Mouse (Mus musculus) forebrain, embryonic 16.5 days (tissue): ENCODE results near the gene Bglap3. TPM values are rescaled to one million over a fixed set of nuclear protein-coding genes. Genes with fewer than 3 reads are reported as not detected.

Experiments
- ATAC-seq: fragments of 200-750 bp; cut with Nextera tagmentation; 2 replicates; pipeline ENCODE4 v1.8.0; 2017; ENCODE audit warnings: mild to moderate bottlenecking, moderate library complexity
- H3K27ac ChIP-seq: fragments of 300-500 bp; sonication (generic); 2 replicates; pipeline ENCODE4 v1.5.1; 2014; ENCODE audit warnings: low read length, control low read depth
- H3K27me3 ChIP-seq: fragments of 300-500 bp; sonication (generic); replicated peaks from 2 replicates; pipeline ENCODE4 v1.6.1; 2014; ENCODE audit warnings: low read length; ENCODE audit not compliant: control insufficient read depth, insufficient read depth
- H3K36me3 ChIP-seq: fragments of 300-500 bp; sonication (generic); 2 replicates; pipeline ENCODE4 v1.6.1; 2014; ENCODE audit not compliant: control insufficient read depth, insufficient read depth
- H3K4me1 ChIP-seq: fragments of 300-500 bp; sonication (generic); replicated peaks from 2 replicates; pipeline ENCODE4 v1.6.1; 2014; ENCODE audit warnings: low read length; ENCODE audit not compliant: control insufficient read depth, insufficient read depth
- H3K4me2 ChIP-seq: fragments of 300-500 bp; sonication (generic); 2 replicates; pipeline ENCODE4 v1.6.1; 2014; ENCODE audit warnings: mild to moderate bottlenecking, low read length, control low read depth
- H3K4me3 ChIP-seq: fragments of 300-500 bp; sonication (generic); replicated peaks from 2 replicates; pipeline ENCODE4 v1.5.1; 2014; ENCODE audit warnings: mild to moderate bottlenecking, low read length, control low read depth
- H3K9ac ChIP-seq: fragments of 300-500 bp; sonication (generic); replicated peaks from 2 replicates; pipeline ENCODE4 v1.6.1; 2014; ENCODE audit warnings: low read depth, low read length, control low read depth
- H3K9me3 ChIP-seq: fragments of 300-500 bp; sonication (generic); 2 replicates; pipeline ENCODE4 v1.6.1; 2016; ENCODE audit warnings: low read length; ENCODE audit not compliant: control insufficient read depth
- WGBS: fragments of 180-500 bp; shearing (Covaris S2); extraction: QIAGEN DNeasy Blood & Tissue Kit; methylation state at CpG from one replicate; pipeline ENCODE4 v1.1.7; 2014; 5-methylcytosine and 5-hydroxymethylcytosine counted together
- polyA plus RNA-seq: library from polyadenylated mRNA; unstranded; fragments of >200 nt; fragmentation: Nextera tagmentation; extraction: Ambion mirVana; gene quantifications from 2 replicates; pipeline ENCODE4 v1.2.1, GENCODE M21; 2015

The Bglap3 gene
- polyA plus RNA-seq, 1 experiment from 2014 or later: not detected

DNA sequence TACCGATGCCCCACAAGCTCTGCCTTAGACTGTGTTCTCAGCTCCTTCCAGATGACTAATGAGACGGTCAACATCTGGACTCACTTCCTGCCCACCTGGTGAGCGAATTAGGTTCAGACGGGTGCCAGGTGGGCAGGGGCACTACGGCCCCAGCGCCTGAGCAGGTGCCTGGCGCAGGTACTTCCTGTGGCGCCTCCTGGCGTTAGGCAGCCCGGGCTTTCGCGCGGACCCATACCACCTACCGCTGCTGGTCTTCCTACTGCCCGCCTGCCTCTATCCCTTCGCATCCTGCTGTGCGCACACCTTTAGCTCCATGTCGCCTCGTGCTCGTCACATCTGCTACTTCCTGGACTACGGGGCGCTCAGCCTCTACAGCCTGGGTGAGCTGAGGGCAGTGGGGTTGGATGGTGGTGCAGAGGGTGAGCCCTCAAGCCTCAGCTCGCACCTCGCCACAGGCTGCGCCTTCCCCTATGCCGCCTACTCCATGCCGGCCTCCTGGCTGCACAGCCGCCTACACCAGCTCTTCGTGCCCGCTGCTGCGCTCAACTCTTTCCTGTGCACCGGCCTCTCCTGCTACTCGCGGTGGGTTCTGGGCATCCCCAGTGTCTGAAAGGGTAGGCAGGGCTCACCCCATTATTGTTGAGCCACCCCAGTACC is 6.7 kb downstream of the Bglap3 start:
- WGBS: 46% methylated on average over 34 of the region's 34 CpGs
- Histone ChIP-seq H3K36me3 (peaks cover 8% of the 10 kb centered on the region), H3K4me2 (no peak overlapping the region), H3K9ac (no peak overlapping the region), H3K4me3 (no peak overlapping the region), H3K27ac (no peak overlapping the region), H3K9me3 (0 out of 2 replicates have a peak, but pooled peaks cover 6% of the 10 kb centered on the region), H3K4me1 (no peaks in the 10 kb centered on the region), H3K27me3 (no peaks in the 10 kb centered on the region; the same call in 1 of the 2 replicates)
- ATAC-seq: no peak

DNA sequence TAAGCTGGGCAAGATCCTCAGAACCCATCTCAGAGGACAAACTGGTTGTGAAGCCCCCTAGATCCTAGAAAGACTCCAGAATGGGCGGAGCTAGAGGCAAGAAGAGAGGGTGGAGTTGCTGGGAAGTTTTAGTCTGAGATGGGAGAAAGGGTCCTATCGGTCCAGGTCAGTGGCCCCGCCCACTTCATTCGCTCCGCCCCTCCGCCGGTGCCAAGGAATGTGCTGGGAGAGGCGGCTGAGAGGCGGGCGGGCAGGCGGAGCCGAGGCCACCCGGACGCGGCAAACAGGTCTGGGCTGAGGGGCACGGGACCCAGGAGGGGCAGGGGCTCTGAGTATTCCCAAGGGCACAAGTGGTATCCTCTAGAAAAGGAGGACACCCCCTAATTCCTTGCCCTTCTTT is 8.2 kb downstream of the Bglap3 start, which contains the start of gene Paqr6:
Gene Paqr6, plus strand, starts transcription at position 248 of the 400 bp plus-strand sequence.
- H3K27me3 ChIP-seq: no peaks in the 10 kb centered on the region; the same call in 1 of the 2 replicates
- H3K9ac ChIP-seq: no peak within 1 kb of the TSS
- H3K4me1 ChIP-seq: no peaks in the 10 kb centered on the region
- H3K4me3 ChIP-seq: no peak within 1 kb of the TSS
- H3K4me2 ChIP-seq: no peak within 1 kb of the TSS
- no peaks in the 10 kb centered on the region for H3K9me3 ChIP-seq
- 6% methylated on average over 14 of the region's 16 CpGs for WGBS
- H3K27ac ChIP-seq: no peak within 1 kb of the TSS
- H3K36me3 ChIP-seq: peaks cover 21% of the 10 kb centered on the region
- ATAC-seq: no peak

DNA sequence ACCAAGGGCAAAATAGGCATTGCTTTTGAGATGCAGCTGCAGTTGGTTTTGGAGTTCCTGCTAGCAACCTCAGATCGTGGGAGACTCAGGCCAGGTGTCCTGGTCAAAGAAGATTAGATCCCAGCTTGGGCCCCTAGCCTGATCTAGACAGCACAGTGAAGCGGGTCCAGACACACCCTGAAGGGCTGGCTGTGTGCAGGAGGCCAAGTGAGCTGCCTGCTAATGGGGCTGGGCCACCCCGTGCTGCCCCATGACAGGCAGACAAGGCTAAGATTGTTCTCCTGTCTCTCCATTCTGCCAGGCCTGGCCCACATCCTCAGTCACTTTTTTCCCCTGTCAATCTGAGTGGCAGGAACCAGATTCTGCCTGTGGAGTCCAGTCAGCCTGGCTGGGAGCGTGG is 8.8 kb downstream of the Bglap3 start:
- Histone ChIP-seq H3K9ac (no peak overlapping the region), H3K27ac (no peak overlapping the region), H3K4me1 (no peaks in the 10 kb centered on the region), H3K4me3 (no peak overlapping the region), H3K36me3 (peaks cover 24% of the 10 kb centered on the region), H3K4me2 (no peak overlapping the region), H3K27me3 (no peaks in the 10 kb centered on the region; the same call in 1 of the 2 replicates), H3K9me3 (no peaks in the 10 kb centered on the region)
- 37% methylated on average over 4 of the region's 4 CpGs for WGBS
- no peak for ATAC-seq

DNA sequence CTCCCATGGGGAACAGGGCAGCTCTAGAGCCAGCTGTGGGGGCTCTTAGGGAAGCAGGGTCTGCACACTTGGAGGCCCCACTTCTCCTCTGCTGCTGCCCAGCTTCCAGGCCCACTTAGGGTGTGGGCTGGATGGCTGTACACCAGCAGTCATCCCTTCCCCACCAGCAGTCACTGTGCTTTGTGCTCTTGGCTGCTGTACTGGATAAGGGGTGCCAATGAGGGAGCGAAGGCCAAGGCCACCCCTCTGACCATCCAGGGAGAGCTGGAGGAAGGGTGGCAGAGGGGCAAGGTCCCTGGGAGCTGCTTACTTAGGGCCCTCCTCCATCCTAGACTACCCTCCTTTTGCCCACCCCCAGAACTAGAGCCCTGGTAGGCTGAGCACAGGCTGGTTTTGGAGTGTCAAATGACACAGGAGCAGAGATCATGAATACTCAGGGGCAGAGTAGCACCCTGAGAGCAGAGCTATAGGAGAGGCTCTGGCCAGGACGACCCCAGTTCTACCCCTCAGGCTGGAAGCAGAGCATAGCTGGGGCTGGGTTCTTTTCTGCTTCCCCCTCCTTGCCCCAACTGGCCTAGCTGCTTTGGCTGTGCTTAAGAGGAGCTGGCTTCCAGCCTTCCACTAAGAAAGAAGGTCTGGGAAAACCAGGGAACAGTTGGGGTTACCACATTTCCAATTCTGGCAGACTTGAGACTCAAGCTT is 10.8 kb downstream of the Bglap3 start:
- Histone ChIP-seq H3K27me3 (no peaks in the 10 kb centered on the region; the same call in 1 of the 2 replicates), H3K4me2 (no peak overlapping the region), H3K4me1 (no peaks in the 10 kb centered on the region), H3K36me3 (peaks cover 37% of the 10 kb centered on the region), H3K4me3 (no peak overlapping the region), H3K27ac (no peak overlapping the region), H3K9ac (no peak overlapping the region), H3K9me3 (no peaks in the 10 kb centered on the region)
- no peak for ATAC-seq
- WGBS: 94% methylated on average over 2 of the region's 2 CpGs

DNA sequence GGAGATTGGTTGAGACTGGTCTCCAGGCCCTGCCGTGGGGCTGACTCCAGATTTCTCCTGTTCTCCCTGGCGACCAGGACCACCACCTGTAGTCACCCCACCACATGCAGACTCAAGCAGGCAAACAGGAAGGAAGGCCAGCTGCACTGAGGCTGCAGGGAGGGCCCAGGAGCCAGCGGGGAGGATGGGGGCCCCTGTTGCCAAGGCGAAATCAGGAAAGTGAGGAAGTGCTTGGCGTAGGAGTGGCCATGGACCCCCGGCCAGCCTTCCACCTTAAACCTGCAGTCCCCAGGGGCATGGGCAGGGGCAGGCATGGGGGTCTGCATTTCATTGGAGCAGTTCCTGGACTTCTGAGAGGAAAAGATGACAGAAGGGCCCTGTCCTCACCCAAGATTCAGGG is 11.4 kb downstream of the Bglap3 start:
- 78% methylated on average over 6 of the region's 6 CpGs for WGBS
- Histone ChIP-seq H3K4me1 (no peaks in the 10 kb centered on the region), H3K9me3 (no peaks in the 10 kb centered on the region), H3K36me3 (peaks cover 44% of the 10 kb centered on the region), H3K4me3 (no peak overlapping the region), H3K27ac (no peak overlapping the region), H3K4me2 (no peak overlapping the region), H3K9ac (no peak overlapping the region), H3K27me3 (no peaks in the 10 kb centered on the region; the same call in 1 of the 2 replicates)
- no peak for ATAC-seq

DNA sequence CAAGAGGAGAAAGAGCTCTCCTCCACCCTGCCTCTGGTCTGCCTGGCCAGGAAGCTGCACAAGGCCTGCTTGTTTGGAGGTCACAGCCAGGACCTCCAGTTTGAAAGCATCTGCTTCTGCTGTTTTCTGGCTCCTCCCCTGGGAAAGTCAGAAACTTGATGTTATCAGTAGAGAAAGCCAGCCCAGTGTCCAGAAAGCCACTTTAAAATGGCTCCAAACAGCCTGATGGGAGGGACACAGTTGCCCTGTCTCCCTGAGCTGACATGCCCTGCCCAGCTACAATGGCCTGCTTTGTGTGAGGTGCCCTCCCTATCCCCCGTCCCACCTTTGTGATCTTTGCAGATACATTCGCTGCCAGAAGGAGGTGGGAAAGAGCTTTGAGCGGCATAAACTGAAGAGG is 12.6 kb downstream of the Bglap3 start:
- no peak for ATAC-seq
- H3K4me1 ChIP-seq: no peaks in the 10 kb centered on the region
- no peaks in the 10 kb centered on the region for H3K27me3 ChIP-seq
- no peak overlapping the region for H3K9ac ChIP-seq
- no peak overlapping the region for H3K4me3 ChIP-seq
- H3K27ac ChIP-seq: no peak overlapping the region
- H3K9me3 ChIP-seq: no peaks in the 10 kb centered on the region
- WGBS: 63% methylated on average over 3 of the region's 3 CpGs
- H3K36me3 ChIP-seq: peaks cover 55% of the 10 kb centered on the region
- no peak overlapping the region for H3K4me2 ChIP-seq

DNA sequence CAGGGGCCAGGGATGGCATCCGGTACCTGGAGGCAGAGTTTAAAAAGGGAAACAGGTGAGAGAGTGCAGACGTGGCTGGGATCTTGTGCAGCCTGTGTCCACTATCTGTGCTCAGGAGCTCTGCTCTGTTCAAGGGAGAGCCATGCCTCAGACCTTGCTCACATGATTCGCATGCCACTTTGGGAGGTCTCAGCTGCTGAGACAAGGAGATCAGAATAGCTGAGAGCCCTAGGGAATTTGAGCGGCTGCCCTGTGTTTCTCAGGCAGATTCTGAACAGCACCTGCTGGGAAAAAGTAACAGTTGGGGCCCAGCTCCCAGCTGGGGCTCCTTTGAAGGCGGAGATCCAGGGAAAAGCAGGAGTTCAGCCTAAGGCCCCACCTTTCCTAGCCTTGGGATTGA is 13.0 kb downstream of the Bglap3 start:
- 75% methylated on average over 5 of the region's 5 CpGs for WGBS
- H3K36me3 ChIP-seq: peaks cover 59% of the 10 kb centered on the region
- no peak overlapping the region for H3K4me3 ChIP-seq
- no peak overlapping the region for H3K9ac ChIP-seq
- H3K9me3 ChIP-seq: no peaks in the 10 kb centered on the region
- no peak overlapping the region for H3K4me2 ChIP-seq
- H3K27ac ChIP-seq: no peak overlapping the region
- no peaks in the 10 kb centered on the region for H3K27me3 ChIP-seq
- no peak for ATAC-seq
- no peaks in the 10 kb centered on the region for H3K4me1 ChIP-seq

DNA sequence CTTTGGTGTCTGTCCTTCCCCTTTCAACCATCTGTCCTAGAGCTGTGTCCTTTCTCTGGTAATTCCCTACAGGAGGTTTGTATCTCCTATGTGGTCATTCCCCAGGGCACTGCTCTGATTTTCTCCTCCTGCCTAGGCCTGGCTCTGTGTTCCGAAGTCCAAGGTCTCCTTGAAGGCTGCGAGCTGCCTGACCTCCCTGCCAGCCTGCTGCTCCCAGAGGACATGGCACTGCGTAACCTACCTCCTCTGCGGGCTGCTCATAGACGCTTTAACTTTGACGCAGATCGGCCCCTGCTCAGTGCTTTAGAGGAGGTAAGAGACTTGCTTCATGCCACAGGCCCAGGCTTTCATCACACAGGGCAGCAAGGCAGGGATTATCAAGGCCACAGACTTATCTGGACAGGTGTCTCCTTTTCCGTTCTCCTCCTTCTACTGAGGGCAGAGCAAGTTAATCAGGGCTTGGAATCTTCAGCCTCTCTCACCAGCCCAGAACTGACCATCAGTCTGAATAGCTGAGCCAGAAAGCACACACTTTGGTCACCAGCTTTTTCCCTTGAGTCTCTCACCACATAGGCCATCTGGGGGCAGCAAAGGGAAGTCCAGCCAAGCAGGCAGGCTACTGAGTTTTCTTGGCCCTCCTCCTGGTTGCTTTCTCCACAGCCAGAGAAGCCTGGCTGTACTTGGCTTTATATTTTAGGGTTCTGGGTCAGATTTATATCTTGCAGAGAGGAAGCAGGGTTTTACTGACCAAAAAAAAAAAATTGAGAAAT is 18.0 kb downstream of the Bglap3 start:
- Histone ChIP-seq H3K4me2 (no peak overlapping the region), H3K4me1 (no peaks in the 10 kb centered on the region), H3K9ac (no peak overlapping the region), H3K4me3 (no peak overlapping the region), H3K9me3 (no peaks in the 10 kb centered on the region), H3K27me3 (no peaks in the 10 kb centered on the region), H3K36me3 (peaks cover 76% of the 10 kb centered on the region), H3K27ac (no peak overlapping the region)
- 95% methylated on average over 8 of the region's 8 CpGs for WGBS
- no peak for ATAC-seq

DNA sequence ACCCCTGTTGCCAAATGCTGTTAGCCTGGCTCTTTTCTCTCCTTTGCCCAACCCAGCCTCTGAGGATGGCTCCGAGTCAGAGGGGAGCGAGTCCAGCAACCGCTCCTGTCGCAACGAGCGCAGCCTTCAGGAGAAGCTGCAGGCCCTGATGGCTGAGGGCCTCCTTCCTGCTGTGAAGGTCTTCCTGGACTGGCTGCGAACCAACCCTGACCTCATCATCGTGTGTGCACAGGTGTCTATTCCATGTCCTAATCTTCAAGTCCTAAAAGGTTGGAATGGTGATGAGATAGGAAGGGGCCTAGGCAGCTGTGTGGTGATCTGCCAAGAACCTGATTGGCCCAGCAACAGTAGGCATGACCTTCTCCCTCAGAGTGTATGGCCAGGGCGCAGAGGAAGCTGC is 19.6 kb downstream of the Bglap3 start:
- peaks cover 74% of the 10 kb centered on the region for H3K36me3 ChIP-seq
- H3K27ac ChIP-seq: no peak overlapping the region
- 94% methylated on average over 9 of the region's 9 CpGs for WGBS
- no peak overlapping the region for H3K9ac ChIP-seq
- H3K27me3 ChIP-seq: no peaks in the 10 kb centered on the region
- ATAC-seq: no peak
- no peaks in the 10 kb centered on the region for H3K9me3 ChIP-seq
- no peak overlapping the region for H3K4me2 ChIP-seq
- no peaks in the 10 kb centered on the region for H3K4me1 ChIP-seq
- H3K4me3 ChIP-seq: no peak overlapping the region
